Mouse (Mus musculus): Measurements from ENCODE around the gene Tgif1.

DNA sequence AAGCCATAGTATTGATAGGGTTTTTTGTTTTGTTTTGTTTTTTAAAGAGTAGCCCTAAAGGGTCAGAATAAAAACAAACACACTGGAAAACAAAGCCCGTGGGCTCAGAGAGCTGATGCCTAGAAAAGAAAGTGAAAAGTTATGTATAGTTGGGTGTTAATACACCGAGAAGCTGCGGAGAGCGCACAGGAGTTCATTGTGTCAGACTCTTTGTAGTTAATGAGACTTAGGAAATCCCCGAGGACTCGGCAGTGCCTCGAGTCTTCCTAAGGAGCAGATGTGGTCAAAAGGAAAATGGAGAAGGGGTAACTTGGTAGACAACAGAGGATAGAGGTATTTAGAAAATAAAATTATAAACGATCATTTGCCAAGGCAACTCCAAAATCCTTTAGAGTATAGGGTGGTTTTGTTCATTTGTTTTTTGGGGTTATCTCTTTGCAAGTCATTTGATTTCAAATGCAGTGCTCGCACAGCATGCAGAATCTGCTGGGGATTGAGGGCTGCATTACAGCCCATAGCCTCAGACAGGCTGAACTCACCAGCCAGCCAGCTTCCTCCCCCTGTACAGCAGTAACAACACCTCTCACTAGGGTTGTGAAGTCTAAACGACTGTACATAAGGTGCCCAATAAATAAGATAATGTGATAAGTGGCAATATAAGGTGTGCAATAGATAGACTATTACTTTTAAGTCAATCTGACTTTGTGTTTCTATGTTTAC lies 18.1 kb downstream of the Tgif1 start:
- TF ChIP-seq CTCF (IDR thresholded peaks at IDR 0.05; ENCODE audit: borderline replicate concordance, control insufficient read depth, extremely low read depth, insufficient read depth, low read length, poor library complexity): no peak
- TF ChIP-seq POLR2A (IDR thresholded peaks at IDR 0.05; ENCODE audit: control insufficient read depth, extremely low read depth, insufficient read depth, low read length, poor library complexity): no peak
